Mouse (Mus musculus) B cell, adult 2 months (primary cell): Measurements from ENCODE around the gene Ccdc88c.

ENCODE experiments used
- DNase-seq, 2 experiments: peaks; one replicate each; pipeline ENCODE4 v3.0.0; 2022

The Ccdc88c gene

GRCm38 (mm10) chr12:100996378-100996898 lies 32.4 kb downstream of the Ccdc88c start:
- no peak for DNase-seq

- no peak for DNase-seq
Observed at GRCm38 (mm10) chr12:100995607-100996377, 33.1 kb downstream of the Ccdc88c start.

- DNase-seq, result no peak
Observed at GRCm38 (mm10) chr12:100994140-100995015, 34.5 kb downstream of the Ccdc88c start.

GRCm38 (mm10) chr12:100993146-100993545 lies 35.7 kb downstream of the Ccdc88c start:
- no peak for DNase-seq

GRCm38 (mm10) chr12:100992505-100992904 lies 36.4 kb downstream of the Ccdc88c start:
- no peak for DNase-seq

GRCm38 (mm10) chr12:100991119-100991518 lies 37.7 kb downstream of the Ccdc88c start:
- no peak for DNase-seq

- DNase-seq, result no peak
Observed at GRCm38 (mm10) chr12:100990291-100990690, 38.6 kb downstream of the Ccdc88c start.

- DNase-seq, result no peak
Observed at GRCm38 (mm10) chr12:100989780-100990288, 39.0 kb downstream of the Ccdc88c start.

- DNase-seq, result no peak
Observed at GRCm38 (mm10) chr12:100988324-100989130, 40.3 kb downstream of the Ccdc88c start.

GRCm38 (mm10) chr12:100986423-100986822 lies 42.4 kb downstream of the Ccdc88c start:
- no peak for DNase-seq

- no peak for DNase-seq
Observed at GRCm38 (mm10) chr12:100985793-100986157, 43.1 kb downstream of the Ccdc88c start.

GRCm38 (mm10) chr12:100985050-100985792 lies 43.6 kb downstream of the Ccdc88c start:
- no peak for DNase-seq

GRCm38 (mm10) chr12:100983565-100983964 lies 45.3 kb downstream of the Ccdc88c start:
- no peak for DNase-seq

- DNase-seq, result no peak
Observed at GRCm38 (mm10) chr12:100982217-100982616, 46.6 kb downstream of the Ccdc88c start.

GRCm38 (mm10) chr12:100980551-100981008 lies 48.3 kb downstream of the Ccdc88c start:
- DNase-seq, result no peak

- no peak for DNase-seq
Observed at GRCm38 (mm10) chr12:100979616-100980015, 49.2 kb downstream of the Ccdc88c start.

GRCm38 (mm10) chr12:100977958-100978725 lies 50.7 kb downstream of the Ccdc88c start:
- DNase-seq, result no peak

GRCm38 (mm10) chr12:100977551-100977950 lies 51.3 kb downstream of the Ccdc88c start:
- DNase-seq, result no peak

GRCm38 (mm10) chr12:100969808-100970207 lies 59.0 kb downstream of the Ccdc88c start:
- DNase-seq, result no peak

GRCm38 (mm10) chr12:100967383-100967782 lies 61.5 kb downstream of the Ccdc88c start:
- DNase-seq, result no peak

- no peak for DNase-seq
Observed at GRCm38 (mm10) chr12:100966253-100966652, 62.6 kb downstream of the Ccdc88c start.
